Mouse (Mus musculus) spleen, postnatal 14 days (tissue): ENCODE measurements around the gene Pagr1b.

Experiments used
- DNase-seq, 2 experiments: peaks; one replicate each; pipeline ENCODE4 v3.0.0; 2021 to 2022; ENCODE audit warnings: low spot score in 2 of 2

The Pagr1b gene

DNA sequence TGATC lies at the start of gene Pagr1b:
TSS of gene Pagr1b (minus strand) at position 4 of the 5 bp plus-strand sequence.
- no peak for DNase-seq

DNA sequence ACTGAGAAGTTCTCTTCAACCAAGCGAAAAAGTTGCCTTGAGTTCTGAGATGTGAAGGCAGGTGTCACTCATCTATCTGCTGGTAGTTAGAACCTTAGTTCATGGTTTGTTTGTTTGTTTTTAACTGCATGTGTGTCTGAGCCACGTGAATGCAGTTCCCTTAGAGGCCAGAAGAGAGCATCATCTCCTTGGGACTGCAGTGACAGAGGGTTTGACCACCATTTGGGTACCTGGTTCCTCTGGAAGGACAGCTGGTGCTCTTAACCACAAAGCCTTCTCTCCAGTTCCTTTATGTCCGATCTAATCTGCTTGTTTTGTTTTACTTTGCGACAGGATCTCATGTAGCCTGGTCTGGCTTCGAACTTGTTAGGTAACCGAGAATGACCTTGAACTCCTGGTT lies 49.3 kb upstream of the Pagr1b start:
- DNase-seq: no peak

DNA sequence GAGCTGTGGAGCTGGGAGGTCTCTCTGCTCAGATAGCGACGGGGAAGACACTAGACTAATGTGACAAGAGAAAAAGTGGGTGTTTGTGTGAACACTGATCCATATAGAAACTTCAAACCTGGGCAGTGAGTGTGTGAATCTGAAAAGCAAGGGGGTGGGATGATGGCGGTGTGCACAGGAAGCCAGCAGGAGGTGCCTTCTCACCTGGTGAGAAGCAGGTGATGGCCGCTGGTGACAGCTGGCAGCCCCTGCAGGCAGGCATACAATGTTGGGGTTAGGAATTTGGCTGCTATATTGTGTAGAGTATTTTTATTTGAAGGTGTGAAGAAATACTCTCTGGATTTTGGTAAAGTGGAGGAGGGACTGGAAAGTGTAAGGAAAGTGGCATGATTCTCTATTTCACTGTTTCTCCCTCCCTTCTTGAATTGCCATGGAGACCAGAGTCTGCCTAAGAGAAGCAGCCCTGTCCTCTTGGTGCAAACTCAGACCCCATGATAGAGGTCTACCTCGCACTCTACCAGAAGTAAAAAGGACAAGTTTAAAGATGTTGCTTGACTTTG lies 38.8 kb upstream of the Pagr1b start:
- no peak for DNase-seq

DNA sequence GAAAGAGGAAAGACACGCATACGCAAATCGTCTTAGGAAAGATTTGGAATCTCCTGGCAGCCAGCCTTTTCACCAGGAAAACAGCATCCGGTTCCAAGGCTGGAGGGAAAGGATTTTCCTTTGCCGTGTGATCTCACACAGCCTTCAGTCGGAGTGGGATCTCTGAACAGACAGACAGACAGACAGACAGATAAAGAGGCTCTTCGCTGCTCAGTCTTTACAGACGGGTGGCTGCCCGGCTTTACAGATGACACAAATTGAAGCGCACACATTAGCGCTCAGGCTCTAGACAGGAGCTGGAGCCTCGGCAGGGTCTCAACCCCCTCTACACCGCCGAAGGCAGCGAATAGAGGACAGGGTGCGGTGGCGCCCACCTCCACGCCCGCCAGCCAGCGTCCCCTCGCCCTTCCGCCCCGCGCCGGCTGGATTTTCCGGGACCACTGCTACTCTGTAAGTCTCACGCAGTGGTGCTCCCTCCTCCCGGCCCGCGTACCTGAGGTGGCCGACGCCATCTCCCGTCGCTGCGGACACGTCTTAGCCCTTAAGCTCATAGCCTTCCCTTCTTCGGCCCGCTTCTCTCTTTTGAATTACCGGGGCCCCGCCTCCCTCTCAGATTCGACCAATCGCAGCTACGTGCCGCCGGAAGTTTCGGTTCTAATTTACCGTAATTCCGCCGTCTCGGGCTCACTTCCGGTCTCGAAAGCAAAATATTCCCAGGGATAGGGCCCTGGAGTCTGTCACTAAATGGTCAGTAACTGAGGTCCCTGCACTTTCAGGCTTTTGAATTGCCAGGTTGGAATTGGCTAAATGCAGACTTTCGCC lies 25.8 kb upstream of the Pagr1b start, which contains the start of gene Kif22:
TSS of gene Kif22 (minus strand) at position 621 of the 822 bp plus-strand sequence.
- DNase-seq: peak; percentile 88 to 90

DNA sequence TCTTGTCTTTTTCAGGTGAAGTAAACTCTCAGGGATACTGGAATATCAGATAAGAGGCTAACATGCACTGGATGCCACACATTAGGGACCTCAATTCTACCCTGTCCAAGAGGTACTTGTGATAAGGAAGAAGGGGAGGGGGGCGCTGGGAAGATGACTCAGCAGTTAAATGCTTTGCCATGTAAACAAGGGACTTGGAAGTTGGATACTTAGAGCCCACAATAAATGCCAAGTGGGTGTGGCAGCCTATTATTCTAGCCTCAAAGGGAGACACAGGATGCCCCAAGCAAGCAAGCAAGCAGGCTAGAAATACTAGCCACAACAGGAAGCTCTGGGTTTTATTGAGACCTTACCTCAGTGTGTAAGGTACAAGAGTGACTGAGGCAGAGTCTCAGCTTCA lies 15.0 kb upstream of the Pagr1b start:
- no peak for DNase-seq

DNA sequence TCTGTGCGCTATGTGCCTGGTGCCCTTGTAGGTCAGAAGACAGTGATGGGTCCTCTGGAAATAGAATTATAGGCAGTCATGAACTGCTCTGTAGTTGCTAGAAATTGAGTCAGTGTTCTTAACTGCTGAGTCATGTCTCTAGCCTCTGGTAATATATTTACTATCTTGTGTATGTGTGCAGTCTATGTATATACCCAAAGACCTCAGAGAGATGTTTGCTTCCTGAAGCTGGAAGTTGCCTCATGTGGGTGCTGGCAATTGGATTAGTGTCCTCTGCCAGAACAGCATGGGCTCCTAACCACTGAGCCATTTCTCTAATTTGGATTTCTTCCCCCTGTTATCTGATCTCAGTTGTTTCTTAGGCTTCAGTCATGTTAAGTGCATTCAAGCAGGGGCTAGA lies 13.9 kb upstream of the Pagr1b start:
- DNase-seq: no peak

DNA sequence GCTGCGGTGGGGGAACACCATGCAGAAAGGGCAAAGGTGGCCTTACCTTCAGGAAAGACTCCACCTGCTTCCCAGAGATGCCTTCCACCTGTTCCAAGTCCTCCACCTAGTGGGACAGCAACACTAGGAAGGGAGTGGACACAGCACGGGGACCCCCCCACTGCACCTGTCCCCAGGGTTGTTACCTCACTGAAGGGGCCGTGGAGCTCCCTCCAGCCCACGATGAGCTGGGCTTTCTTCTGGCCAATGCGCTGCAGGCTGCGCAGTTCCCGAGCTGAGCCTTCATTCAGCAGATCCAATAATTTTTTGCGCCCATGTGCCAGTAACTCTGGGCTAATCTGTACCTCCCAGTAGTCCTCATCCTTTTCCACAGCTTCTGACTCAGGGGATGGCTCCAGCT lies 11.6 kb upstream of the Pagr1b start:
- no peak for DNase-seq

DNA sequence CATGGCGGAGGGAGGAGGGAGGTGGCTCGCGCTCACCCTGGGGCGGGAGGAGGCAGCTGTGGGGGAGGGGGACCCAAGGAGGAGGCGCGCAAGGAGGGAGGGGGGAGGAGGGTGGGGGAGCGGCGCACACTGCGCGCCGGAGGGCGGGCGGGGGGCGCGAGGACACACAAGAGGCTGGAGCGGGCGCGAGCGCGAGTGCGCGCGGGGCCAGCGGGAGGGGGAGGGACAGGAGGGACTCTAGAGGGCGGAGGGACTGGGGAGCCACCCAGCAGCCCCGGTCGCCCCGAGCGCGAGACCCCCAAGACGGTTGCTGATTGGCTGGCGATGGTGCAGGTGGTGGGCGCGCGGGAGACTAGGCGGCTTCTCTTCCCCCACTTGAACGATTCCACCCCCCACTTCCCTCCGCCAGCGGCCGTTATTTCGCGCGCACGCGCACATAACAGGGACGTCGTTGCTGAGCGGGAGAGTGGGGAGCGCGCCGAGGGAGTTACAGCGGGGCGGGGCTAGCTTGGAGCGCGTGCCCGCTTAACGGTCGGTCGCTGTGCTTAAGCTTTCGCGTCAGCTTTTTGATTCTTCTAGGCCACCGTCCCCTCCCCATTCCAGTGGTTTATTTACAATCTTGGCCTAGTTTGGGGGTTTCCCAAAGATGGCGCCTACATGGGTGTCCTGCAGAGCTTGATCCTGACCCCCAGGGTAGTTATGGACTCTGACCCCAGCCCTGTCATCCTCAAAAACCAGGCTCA lies 10.9 kb upstream of the Pagr1b start, which contains the start of gene Maz:
TSS of gene Maz (minus strand) at position 54 of the 743 bp plus-strand sequence.
- peak; percentile 97 to 98 for DNase-seq

DNA sequence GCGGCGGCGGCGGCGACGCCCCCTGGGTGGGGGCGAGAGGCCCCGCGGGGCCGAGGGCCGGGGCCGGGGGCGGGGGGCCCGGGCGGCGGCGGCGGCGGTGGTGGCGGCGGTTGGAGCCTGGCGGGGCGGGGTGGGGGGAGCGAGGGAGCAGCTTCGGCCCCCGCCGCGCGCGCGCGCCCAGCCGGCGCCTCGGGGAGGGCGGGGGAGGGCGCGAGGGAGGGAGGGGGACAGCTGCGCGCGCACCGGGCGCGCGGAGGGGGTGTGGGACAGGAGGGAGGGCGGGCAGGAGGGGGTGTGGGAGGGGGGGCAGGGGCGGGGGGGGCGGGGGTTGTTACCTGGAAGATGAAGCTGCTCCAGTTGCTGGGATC lies 10.3 kb upstream of the Pagr1b start:
- peak; percentile 63 to 73 for DNase-seq

DNA sequence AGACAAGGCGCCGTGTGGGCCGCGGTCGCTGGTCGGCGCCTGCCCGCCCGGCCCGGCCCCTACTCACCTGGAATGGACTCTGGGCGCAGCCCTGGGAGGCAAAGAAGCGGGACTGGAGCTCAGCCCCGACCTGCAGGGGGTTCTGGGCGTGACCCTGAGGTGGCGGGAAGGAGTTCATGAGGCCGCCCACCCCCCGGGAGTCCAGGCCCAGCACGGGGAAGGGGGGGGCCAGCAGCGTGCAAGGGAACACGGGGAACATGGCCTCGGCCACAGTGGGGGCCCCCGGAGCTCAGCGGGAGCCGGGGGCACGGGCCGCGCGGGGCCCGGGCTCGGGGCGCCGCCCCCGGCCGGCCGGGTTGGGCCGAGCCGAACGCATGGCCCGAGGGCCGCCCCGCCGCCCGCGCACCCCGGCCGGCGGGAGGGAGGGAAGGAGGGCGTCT lies 9.9 kb upstream of the Pagr1b start:
- DNase-seq: peak; percentile 49 to 62

DNA sequence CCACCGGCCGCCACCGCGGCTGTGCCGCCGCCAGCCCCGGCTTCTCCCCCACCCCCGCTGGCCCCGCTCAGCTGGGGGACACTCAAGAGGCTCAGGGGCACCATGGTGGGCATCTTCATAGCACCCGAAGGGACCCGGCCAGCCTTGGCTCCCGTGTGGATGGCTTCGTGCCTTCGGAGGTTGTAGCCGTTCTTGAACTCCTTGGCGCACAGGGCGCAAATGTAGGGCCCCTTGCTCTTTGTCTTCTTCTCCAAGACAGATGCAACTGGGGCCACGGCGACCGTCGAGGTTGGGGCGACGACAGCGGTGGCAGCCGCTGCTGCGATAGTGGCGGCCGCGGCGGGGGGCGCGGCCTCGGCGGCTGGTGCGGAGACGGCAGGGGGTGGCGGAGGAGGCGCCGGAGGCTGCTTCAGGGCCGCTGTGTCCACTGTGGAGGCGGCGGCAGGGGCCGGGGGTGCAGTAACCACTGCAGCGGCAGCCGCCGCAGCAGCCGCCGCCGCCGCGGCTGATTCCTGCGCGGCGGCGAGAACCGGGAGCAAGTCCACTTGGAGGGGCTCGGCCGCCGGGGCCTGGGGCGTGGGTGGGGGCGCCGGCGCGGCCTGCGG lies 9.4 kb upstream of the Pagr1b start:
- peak in 1 of 2 experiments; percentile 54 for DNase-seq

DNA sequence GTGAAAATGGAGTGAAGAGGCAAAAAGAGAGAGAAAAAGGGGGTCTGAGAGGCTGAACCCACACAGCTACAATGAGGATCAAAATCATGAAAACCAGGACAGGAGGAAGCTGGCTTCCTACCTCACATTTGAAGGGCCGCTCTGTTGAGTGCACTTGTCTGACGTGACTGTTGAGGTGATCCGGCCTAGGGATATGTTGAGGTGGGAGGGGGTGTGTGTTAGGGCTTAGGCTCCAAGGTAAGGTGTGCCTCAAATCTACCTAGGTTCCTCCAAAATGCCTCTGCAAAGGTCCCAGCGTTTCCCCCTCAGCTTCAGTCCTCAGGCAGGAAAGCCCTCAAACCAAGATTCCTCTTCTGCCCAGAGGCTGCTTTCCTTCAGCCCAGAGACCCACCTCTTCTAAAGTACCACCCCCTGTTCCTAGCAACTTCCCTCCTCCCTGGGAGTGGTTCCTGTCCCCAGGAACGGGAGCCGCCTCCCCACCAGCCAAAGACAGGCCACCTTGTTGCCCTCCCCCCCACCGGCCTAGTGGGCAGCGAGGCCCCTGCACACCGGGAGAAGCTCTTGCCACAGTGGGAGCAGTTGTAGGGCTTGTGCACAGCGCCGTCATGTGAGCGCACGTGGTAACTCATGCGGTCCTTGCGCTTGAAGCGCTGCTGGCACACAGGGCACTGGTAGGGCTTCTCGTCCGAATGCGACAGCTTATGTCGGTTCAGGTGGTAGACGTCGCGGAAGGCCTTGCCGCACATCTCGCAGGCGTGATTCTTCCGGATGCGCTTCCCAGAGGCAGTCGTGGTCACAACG lies 8.7 kb upstream of the Pagr1b start:
- DNase-seq: peak; percentile 64 to 75

DNA sequence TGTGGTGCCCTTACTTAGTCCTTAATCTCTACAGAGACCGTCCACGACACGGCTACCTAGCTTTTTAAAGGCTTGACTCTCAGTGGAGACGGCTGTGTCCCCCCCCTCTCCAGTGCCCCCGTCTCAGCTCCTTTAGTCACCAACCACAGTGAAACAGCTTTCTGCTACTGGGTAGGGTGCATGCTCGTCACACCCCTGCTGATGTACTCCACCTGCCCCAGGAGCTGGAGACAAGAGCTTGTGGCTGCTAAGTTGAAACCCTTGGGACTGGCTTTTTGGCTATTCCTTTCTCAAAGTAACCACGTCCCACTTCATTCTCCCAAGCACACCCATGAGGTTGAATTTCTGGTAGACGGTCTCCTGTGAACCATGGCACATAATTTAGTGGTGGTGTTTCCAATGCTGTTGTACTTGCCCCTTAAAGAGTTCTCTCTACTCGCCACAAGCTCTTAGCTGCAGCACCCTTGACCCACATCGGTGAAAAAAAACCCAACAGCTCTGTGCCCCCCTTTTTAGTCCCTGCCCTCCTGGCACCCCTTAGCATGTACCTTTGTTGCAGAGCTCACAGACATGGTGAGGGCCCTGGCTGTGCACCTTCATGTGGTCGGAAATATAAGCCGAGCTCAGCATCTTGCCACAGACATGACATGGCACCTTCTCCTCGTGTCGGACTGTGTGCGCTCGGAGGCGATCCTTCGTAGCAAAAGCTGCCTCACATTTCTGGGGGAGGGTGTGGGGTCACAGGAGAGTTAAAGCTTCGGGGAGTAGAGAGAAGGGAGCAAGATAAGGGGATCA lies 7.8 kb upstream of the Pagr1b start:
- DNase-seq: no peak

DNA sequence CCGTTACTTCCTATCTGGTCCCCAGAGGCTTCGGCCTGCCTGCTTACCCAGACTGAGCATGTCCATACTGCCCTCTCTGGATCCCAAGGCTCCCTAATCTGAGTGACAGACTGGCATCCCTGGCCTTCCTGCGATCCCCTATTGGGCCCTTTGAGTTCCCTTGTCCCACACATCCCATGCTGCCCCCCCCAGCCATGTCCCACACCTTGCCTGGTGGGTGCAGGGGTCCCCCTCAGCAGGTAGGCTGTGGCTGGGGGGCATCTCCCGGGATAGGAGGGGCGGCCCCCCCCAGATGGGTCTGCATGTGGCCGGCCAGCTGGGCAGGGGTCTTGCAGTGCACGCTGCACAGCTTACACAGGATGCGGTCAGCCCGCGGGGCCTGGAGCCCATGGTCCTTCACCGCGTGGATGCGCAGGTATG lies 7.0 kb upstream of the Pagr1b start:
- DNase-seq: no peak

DNA sequence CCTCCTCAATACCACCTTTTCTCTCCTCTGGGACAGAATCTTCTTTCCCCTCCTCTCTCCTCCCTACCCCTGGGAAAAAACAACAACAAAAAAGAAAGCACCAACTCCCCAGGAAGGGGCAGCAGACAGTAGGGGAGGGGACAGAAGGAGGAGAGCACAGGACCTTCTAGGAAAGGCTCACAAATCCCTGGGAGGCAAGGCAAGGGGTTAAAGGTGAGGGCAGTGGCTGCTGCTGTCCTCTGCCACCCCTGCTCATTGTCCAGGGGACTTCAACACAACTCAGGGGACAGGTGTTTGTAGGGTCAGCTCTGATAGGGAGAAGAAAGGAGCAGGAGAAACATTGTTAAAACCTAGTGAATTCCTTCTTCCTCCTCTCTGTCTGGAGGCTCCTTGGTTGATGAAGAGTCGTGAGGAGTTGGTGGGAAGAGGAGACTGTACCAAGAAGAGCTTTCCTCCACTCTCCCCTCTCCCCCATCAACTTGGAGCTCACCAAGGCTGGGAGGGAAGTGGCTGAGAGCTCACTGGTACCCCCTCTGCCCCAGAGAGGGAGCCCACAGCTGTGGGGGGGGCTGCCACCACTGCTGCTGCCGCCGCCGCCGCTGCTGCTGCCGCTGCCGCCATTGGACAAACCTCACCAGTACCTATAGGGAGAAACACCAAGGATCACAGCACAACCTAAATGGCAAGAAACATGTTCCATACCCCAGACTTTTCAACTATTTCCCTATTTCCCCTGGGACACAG lies 6.4 kb upstream of the Pagr1b start:
- no peak for DNase-seq

DNA sequence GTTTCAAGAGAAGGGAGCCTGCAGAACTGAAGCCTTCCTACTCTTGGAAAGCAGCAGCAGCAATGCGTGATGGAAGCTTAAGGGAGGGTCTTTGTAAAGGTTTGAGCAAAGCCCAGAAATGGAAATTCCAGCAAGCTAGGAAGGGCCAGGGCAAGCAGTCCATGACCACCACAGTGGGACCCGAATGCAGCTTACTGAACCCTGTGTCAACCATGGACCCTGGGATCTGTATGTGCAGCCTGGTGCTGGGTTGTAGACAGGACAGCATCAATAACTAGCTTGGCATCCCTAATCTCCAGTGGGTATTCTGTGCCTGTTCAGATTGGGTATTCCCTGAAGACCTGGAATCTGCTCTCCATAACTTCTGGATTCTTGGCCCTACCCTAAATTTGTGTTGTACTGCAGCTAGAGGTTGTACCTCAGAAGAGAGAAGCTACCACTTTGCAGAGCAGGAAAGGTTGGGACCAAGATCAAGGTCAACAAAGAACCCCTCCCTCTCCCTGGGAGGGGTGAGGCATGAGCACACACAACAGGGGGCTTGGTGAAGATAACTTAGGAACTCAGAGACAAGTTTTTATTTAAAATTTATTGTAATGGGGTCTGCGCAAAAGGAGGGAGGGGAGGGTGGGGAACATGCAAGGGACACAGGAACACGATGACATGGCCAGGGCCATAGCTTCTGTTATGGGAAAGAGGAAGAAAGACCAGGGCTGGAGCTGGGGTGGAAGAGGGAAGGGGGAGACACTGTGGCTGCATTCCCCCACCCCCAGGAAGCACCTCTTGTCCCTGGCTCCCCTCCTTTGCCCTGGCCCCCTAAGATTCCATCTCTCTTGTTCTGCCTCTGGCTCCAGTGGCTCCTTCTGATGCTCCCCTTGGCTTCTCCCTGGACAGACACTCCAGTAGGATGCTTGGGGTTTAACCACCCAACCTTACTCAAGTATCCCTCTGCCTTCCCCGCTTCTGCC lies 5.6 kb upstream of the Pagr1b start:
- DNase-seq: no peak

DNA sequence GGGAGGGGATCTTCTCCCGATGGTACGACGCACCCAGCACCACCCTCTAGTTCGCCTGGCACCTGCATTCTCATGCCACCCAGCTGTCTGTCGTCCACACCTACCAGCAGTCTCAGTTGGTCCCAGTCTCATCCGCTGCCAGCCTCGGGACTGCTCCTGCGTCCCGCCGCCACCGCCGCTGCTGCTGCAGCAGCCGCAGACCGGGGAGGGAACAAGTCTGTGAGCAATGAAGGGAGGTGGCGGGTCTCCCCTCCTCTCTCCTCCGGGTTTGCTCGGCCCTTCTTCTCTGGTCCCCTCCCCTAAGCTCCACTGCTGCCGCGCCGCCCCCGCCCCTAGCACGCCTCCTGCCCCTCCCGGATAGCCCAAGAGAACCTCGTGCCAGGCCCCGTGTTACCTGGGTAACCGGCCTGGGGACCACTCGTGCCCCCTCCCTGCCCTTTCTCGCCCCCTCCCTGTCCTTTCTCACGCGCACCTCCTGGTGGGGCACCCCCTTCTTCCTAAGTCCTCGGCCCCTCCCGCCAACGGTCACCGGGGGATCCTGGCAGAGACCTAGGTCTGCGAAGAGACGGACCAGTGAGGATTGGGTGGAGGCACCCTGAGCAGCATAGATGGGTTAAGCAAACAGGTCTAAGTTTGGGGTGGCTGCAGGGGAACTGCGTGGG lies 4.7 kb upstream of the Pagr1b start, which contains the start of the genes Gm42742 and Prrt2:
TSS of gene Gm42742 (minus strand) at position 197 of the 662 bp plus-strand sequence.
TSS of gene Prrt2 (minus strand) at position 311 of the 662 bp plus-strand sequence.
- DNase-seq: no peak

DNA sequence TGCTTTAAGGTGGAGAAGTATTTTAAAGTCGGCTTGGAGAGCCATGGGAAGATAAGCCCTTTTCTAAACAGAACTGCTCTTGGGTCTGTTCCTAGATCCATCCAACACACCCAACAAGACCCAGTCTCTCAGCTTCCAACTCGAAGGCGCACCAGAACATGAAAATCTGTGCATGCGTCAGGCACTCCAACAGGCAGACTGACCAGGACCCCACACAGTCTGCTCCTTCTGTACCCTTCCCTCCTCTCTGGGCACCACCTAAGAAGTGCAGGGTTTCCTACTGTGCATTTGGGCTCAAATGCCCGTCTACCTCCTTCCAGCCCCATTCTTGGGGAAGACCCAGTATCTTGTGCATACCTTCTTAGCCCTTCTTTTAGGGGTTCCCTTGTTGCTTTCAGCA lies 4.2 kb upstream of the Pagr1b start:
- DNase-seq: no peak

DNA sequence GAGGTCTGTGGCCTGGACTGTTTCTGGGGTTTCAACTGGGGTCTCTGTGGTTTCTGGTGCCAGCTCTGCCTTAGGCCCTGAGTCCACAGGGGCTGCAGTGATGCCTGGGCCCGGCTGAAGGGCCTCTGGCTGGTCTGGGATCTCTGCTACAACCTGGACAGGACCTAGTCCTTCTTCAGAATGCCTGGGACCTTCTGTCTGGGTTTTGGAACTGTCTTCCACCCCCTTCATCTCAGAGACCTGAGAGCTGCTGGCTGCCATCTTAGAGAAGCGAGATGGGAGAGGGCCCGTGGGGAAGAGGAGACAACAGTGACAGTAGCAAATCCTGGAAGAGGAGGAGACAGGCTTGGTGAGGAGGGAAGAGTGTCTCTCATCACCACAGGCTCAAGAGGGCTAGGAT lies 3.7 kb upstream of the Pagr1b start:
- no peak for DNase-seq
